Comparison of ENCODE assay signal across 24 mouse cellular contexts in genomic region chr7:96922927-96923326, GRCm38 (mm10). TPM values are rescaled to one million over a fixed set of nuclear protein-coding genes. Genes with fewer than 3 reads are reported as not detected.
DNase-seq lines count a peak whose midpoint lies in the region; ATAC-seq lines count a peak whose summit lies in the region.
"Had no signal": no experiment of that assay in that cellular context is flagged by ENCODE, and none has a peak within 500 bp of the region (broad histone marks: within the 10 kb centered on the region; RNA-seq: fewer than 3 reads in every experiment).

No protein-coding gene starts in this region.

- no peaks in the 10 kb centered on the region for H3K27me3 ChIP-seq in forebrain, embryonic 11.5 days (ENCODE audit: control insufficient read depth, insufficient read depth, low read length)
- no peaks in the 10 kb centered on the region for H3K27me3 ChIP-seq in forebrain, embryonic 13.5 days
- no peaks in the 10 kb centered on the region for H3K27me3 ChIP-seq in limb, embryonic 12.5 days
- no peaks in the 10 kb centered on the region for H3K27me3 ChIP-seq in limb, embryonic 10.5 days (ENCODE audit: low read depth, poor library complexity, severe bottlenecking)
- no peaks in the 10 kb centered on the region for H3K27me3 ChIP-seq in midbrain, embryonic 12.5 days
- H3K27me3 ChIP-seq in midbrain, embryonic 11.5 days (ENCODE audit: control insufficient read depth, insufficient read depth, low read length): no peaks in the 10 kb centered on the region
- H3K27me3 ChIP-seq: hindbrain, embryonic 12.5 days; intestine, embryonic 15.5 days; limb, embryonic 15.5 days; neural tube, embryonic 13.5 days had no signal

- H3K27ac ChIP-seq in forebrain, embryonic 11.5 days (ENCODE audit: low read depth, low read length): no peak overlapping the region
- H3K27ac ChIP-seq in forebrain, embryonic 13.5 days: no peak overlapping the region
- no peak overlapping the region for H3K27ac ChIP-seq in limb, embryonic 12.5 days
- no peak overlapping the region for H3K27ac ChIP-seq in limb, embryonic 10.5 days
- H3K27ac ChIP-seq in midbrain, embryonic 12.5 days (replicated peaks): no peak overlapping the region
- no peak overlapping the region for H3K27ac ChIP-seq in midbrain, embryonic 11.5 days (ENCODE audit: low read depth, low read length)
- H3K27ac ChIP-seq: hindbrain, embryonic 12.5 days; intestine, embryonic 15.5 days; layer of hippocampus, adult 2 months; limb, embryonic 15.5 days; neural tube, embryonic 13.5 days had no signal

- no peaks in the 10 kb centered on the region for H3K9me3 ChIP-seq in forebrain, embryonic 11.5 days (ENCODE audit: control insufficient read depth, low read length)
- no peaks in the 10 kb centered on the region for H3K9me3 ChIP-seq in forebrain, embryonic 13.5 days (replicated peaks)
- no peaks in the 10 kb centered on the region for H3K9me3 ChIP-seq in limb, embryonic 12.5 days
- H3K9me3 ChIP-seq in limb, embryonic 10.5 days (replicated peaks): no peaks in the 10 kb centered on the region
- no peaks in the 10 kb centered on the region for H3K9me3 ChIP-seq in midbrain, embryonic 12.5 days
- H3K9me3 ChIP-seq in midbrain, embryonic 11.5 days (ENCODE audit: control insufficient read depth, low read length): no peaks in the 10 kb centered on the region
- H3K9me3 ChIP-seq: hindbrain, embryonic 12.5 days; intestine, embryonic 15.5 days; limb, embryonic 15.5 days; neural tube, embryonic 13.5 days had no signal

- H3K36me3 ChIP-seq in forebrain, embryonic 11.5 days (ENCODE audit: control insufficient read depth, insufficient read depth, low read length): no peaks in the 10 kb centered on the region
- H3K36me3 ChIP-seq in forebrain, embryonic 13.5 days (ENCODE audit: poor library complexity, severe bottlenecking): no peaks in the 10 kb centered on the region
- no peaks in the 10 kb centered on the region for H3K36me3 ChIP-seq in limb, embryonic 12.5 days
- no peaks in the 10 kb centered on the region for H3K36me3 ChIP-seq in limb, embryonic 10.5 days
- no peaks in the 10 kb centered on the region for H3K36me3 ChIP-seq in midbrain, embryonic 12.5 days
- no peaks in the 10 kb centered on the region for H3K36me3 ChIP-seq in midbrain, embryonic 11.5 days (ENCODE audit: control insufficient read depth, insufficient read depth, low read length)
- H3K36me3 ChIP-seq: hindbrain, embryonic 12.5 days; intestine, embryonic 15.5 days; limb, embryonic 15.5 days; neural tube, embryonic 13.5 days had no signal

- H3K4me1 ChIP-seq in forebrain, embryonic 11.5 days (replicated peaks; ENCODE audit: control insufficient read depth, insufficient read depth, low read length): peaks cover 2% of the 10 kb centered on the region; the same call in 1 of the 2 replicates
- H3K4me1 ChIP-seq in forebrain, embryonic 13.5 days: peaks cover 12% of the 10 kb centered on the region
- no peaks in the 10 kb centered on the region for H3K4me1 ChIP-seq in limb, embryonic 12.5 days (replicated peaks)
- H3K4me1 ChIP-seq in limb, embryonic 10.5 days: peaks cover 3% of the 10 kb centered on the region; the same call in 1 of the 2 replicates
- H3K4me1 ChIP-seq in midbrain, embryonic 12.5 days: peaks cover 6% of the 10 kb centered on the region; the same call in 1 of the 2 replicates
- H3K4me1 ChIP-seq in midbrain, embryonic 11.5 days (ENCODE audit: control insufficient read depth, insufficient read depth, low read length): peaks cover 2% of the 10 kb centered on the region; the same call in 1 of the 2 replicates
- H3K4me1 ChIP-seq: intestine, embryonic 15.5 days; limb, embryonic 15.5 days; neural tube, embryonic 13.5 days had no signal

- H3K9ac ChIP-seq in forebrain, embryonic 11.5 days (ENCODE audit: low read length): no peak overlapping the region
- H3K9ac ChIP-seq in forebrain, embryonic 13.5 days: no peak overlapping the region
- no peak overlapping the region for H3K9ac ChIP-seq in limb, embryonic 12.5 days (replicated peaks)
- H3K9ac ChIP-seq in midbrain, embryonic 12.5 days (replicated peaks): no peak overlapping the region
- H3K9ac ChIP-seq in midbrain, embryonic 11.5 days (ENCODE audit: low read length): no peak overlapping the region
- H3K9ac ChIP-seq: hindbrain, embryonic 12.5 days; intestine, embryonic 15.5 days; limb, embryonic 15.5 days; neural tube, embryonic 13.5 days had no signal

- 91% methylated on average over 2 of the region's 2 CpGs for WGBS in forebrain, embryonic 11.5 days
- WGBS in forebrain, embryonic 13.5 days: 98% methylated on average over 2 of the region's 2 CpGs
- 92% methylated on average over 2 of the region's 2 CpGs for WGBS in limb, embryonic 12.5 days
- 95% methylated on average over 2 of the region's 2 CpGs for WGBS in limb, embryonic 10.5 days
- 86% methylated on average over 2 of the region's 2 CpGs for WGBS in midbrain, embryonic 12.5 days
- WGBS in midbrain, embryonic 11.5 days: 85% methylated on average over 2 of the region's 2 CpGs

- peak; percentile 55; the same call in 1 of the 2 replicates for ATAC-seq in forebrain, embryonic 11.5 days (replicated peaks; ENCODE audit: low FRiP score)
- no peak for ATAC-seq in forebrain, embryonic 13.5 days
- 0 out of 2 replicates have a peak, but pooled peaks have one; percentile 26 for ATAC-seq in limb, embryonic 12.5 days (ENCODE audit: insufficient number of reproducible peaks, insufficient read depth, low FRiP score, low TSS enrichment, low read depth)
- ATAC-seq in midbrain, embryonic 12.5 days (ENCODE audit: low FRiP score, low read depth): peak; percentile 57
- no peak for ATAC-seq in midbrain, embryonic 11.5 days (ENCODE audit: low FRiP score)
- ATAC-seq: CD4-positive, CD25-positive, alpha-beta regulatory T cell, adult 4 months; forebrain, embryonic 14.5 days; intestine, embryonic 15.5 days had no signal

- H3K4me2 ChIP-seq in forebrain, embryonic 11.5 days (ENCODE audit: low read depth, low read length, severe bottlenecking): no peak overlapping the region
- no peak overlapping the region for H3K4me2 ChIP-seq in forebrain, embryonic 13.5 days
- no peak overlapping the region for H3K4me2 ChIP-seq in limb, embryonic 12.5 days
- no peak overlapping the region for H3K4me2 ChIP-seq in midbrain, embryonic 12.5 days (replicated peaks)
- H3K4me2 ChIP-seq in midbrain, embryonic 11.5 days: no peak overlapping the region
- H3K4me2 ChIP-seq: heart, embryonic 11.5 days; hindbrain, embryonic 12.5 days; intestine, embryonic 15.5 days; limb, embryonic 15.5 days; neural tube, embryonic 13.5 days had no signal

- no peak overlapping the region for H3K4me3 ChIP-seq in forebrain, embryonic 11.5 days (ENCODE audit: low read depth, low read length)
- H3K4me3 ChIP-seq in forebrain, embryonic 13.5 days: no peak overlapping the region
- H3K4me3 ChIP-seq in limb, embryonic 12.5 days (replicated peaks): no peak overlapping the region
- H3K4me3 ChIP-seq in limb, embryonic 10.5 days: no peak overlapping the region
- no peak overlapping the region for H3K4me3 ChIP-seq in midbrain, embryonic 12.5 days
- no peak overlapping the region for H3K4me3 ChIP-seq in midbrain, embryonic 11.5 days (ENCODE audit: low read depth, low read length)
- H3K4me3 ChIP-seq: hindbrain, embryonic 12.5 days; intestine, embryonic 15.5 days; layer of hippocampus, adult 2 months; limb, embryonic 15.5 days; myocyte; neural tube, embryonic 13.5 days had no signal

- DNase-seq in forebrain, embryonic 11.5 days (ENCODE audit: low spot score): no peak
- DNase-seq in limb, embryonic 10.5 days (ENCODE audit: low spot score): no peak
- no peak for DNase-seq in midbrain, embryonic 11.5 days (ENCODE audit: low spot score, missing footprints)
- DNase-seq in thymus, postnatal 4 days: no peak
- DNase-seq: adrenal gland, postnatal 14 days; cerebellum, adult 2 months; gastrocnemius, postnatal 10 days; kidney, adult 8-10 months; kidney, postnatal 14 days; retina, postnatal 1 day; right cerebral cortex, postnatal 25 days; spleen, adult 18-20 months had no signal

RNA-seq across cellular contexts. Expression of gene Nars2, which starts 28.4 kb away (rescaled TPM):
- 28.2 and 29.6 TPM in 2 replicates for polyA plus RNA-seq in forebrain, embryonic 11.5 days (2014; fragmentation: Nextera tagmentation; extraction: Ambion mirVana)
- 19.9 and 21.7 TPM in 2 replicates for polyA plus RNA-seq in forebrain, embryonic 13.5 days (2015; fragmentation: Nextera tagmentation; extraction: Ambion mirVana)
- 22.4 and 24.1 TPM in 2 replicates for polyA plus RNA-seq in limb, embryonic 12.5 days (2016; fragmentation: Nextera tagmentation; extraction: Ambion mirVana)
- 23.7 and 23.8 TPM in 2 replicates for polyA plus RNA-seq in limb, embryonic 10.5 days (2016; fragmentation: Nextera tagmentation; extraction: Ambion mirVana)
- polyA plus RNA-seq in midbrain, embryonic 12.5 days (2016; fragmentation: Nextera tagmentation; extraction: Ambion mirVana): 23.9 and 25.6 TPM in 2 replicates
- 20.6 and 24.5 TPM in 2 replicates for polyA plus RNA-seq in midbrain, embryonic 11.5 days (2014; fragmentation: Nextera tagmentation; extraction: Ambion mirVana)

Comparison
In these comparisons a context has a peak if more than half of its experiments do, and no peak if none do; other contexts are left out.
1. ATAC-seq: peak in forebrain, embryonic 11.5 days (single experiment), limb, embryonic 12.5 days (single experiment) and midbrain, embryonic 12.5 days (single experiment); none in forebrain, embryonic 13.5 days (single experiment) and midbrain, embryonic 11.5 days (single experiment).